Mouse (Mus musculus): Measurements from ENCODE around the gene Baiap2. TPM values are rescaled to one million over a fixed set of nuclear protein-coding genes. Genes with fewer than 3 reads are reported as not detected.

Baiap2 gene
- polyA plus RNA-seq, 1 experiment from 2014 or later, result 10.2 TPM

- Histone ChIP-seq H3K4me1 (peaks cover 20% of the 10 kb centered on the region), H3K9ac (replicated peaks) (no peak overlapping the region), H3K27me3 (peaks cover 16% of the 10 kb centered on the region), H3K9me3 (no peaks in the 10 kb centered on the region), H3K36me3 (no peaks in the 10 kb centered on the region), H3K4me2 (replicated peaks) (peak overlapping the region; percentile 21; the same call in 1 of the 2 replicates), H3K27ac (replicated peaks) (no peak overlapping the region), H3K4me3 (no peak overlapping the region)
- 2% methylated on average over 5 of the region's 5 CpGs for WGBS
- no peak for ATAC-seq (ENCODE audit: low FRiP score, low read depth)
These were observed 33.1 kb upstream of the Baiap2 start for GRCm38 (mm10) chr11:119909436-119909835.

- peak; percentile 19 for ATAC-seq (ENCODE audit: low FRiP score, low read depth)
- peak overlapping the region; percentile 70 for H3K27ac ChIP-seq (replicated peaks)
These were observed 29.7 kb upstream of the Baiap2 start for GRCm38 (mm10) chr11:119912845-119913244.

DNA sequence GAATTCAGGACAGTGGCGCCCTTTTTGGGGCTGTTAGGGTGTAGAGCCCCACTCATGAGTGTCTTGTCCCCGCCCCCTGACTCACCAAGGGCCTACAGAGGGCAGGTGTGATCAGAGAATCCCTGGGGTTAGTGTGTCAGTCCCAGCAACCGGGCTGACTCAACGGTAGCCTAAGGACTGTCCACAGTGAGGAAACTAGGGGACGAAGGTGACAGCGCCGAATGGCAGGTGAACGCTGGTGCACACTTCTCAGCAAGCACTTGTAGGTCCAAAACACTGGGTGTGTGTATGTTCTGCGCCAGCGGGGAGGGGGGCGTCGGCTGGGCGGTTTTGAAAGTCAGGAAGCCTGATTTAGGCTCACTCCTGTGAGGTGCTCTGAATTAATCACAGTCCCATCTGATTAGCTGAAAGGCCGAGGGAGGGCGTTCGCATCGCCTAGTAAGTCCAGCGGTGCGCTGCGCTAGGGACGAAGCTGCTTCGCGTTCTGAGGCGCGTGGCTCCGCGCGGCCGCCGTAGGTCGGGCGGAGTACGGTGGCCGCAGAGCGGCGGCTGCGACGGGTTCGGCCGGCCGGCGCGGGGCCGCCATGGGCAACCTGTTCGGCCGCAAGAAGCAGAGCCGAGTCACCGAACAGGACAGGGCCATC is 29.1 kb upstream of the Baiap2 start, which contains the start of gene Chmp6:
TSS of gene Chmp6 (plus strand) at position 151 of the 644 bp plus-strand sequence.
- WGBS, result under 1% methylated on average over 44 of the region's 48 CpGs
- ATAC-seq (ENCODE audit: low FRiP score, low read depth), result peak; percentile 74
- H3K36me3 ChIP-seq, result peaks cover 29% of the 10 kb centered on the region
- H3K4me1 ChIP-seq, result peaks cover 34% of the 10 kb centered on the region
- peaks cover 4% of the 10 kb centered on the region; the same call in 1 of the 2 replicates for H3K27me3 ChIP-seq
- H3K4me3 ChIP-seq, result peak within 1 kb of the TSS; percentile 96
- H3K4me2 ChIP-seq (replicated peaks), result peak within 1 kb of the TSS; percentile 99
- H3K27ac ChIP-seq (replicated peaks), result peak within 1 kb of the TSS; percentile 70
- H3K9ac ChIP-seq (replicated peaks), result peak within 1 kb of the TSS; percentile 95
- no peaks in the 10 kb centered on the region for H3K9me3 ChIP-seq

More at GRCm38 (mm10) chr11:119912845-119913244, 29.7 kb upstream of the Baiap2 start:
- Histone ChIP-seq H3K4me2 (replicated peaks) (peak overlapping the region; percentile 99), H3K36me3 (peaks cover 23% of the 10 kb centered on the region), H3K4me1 (peaks cover 34% of the 10 kb centered on the region), H3K9ac (replicated peaks) (peak overlapping the region; percentile 95), H3K9me3 (no peaks in the 10 kb centered on the region), H3K27me3 (peaks cover 4% of the 10 kb centered on the region; the same call in 1 of the 2 replicates), H3K4me3 (peak overlapping the region; percentile 96)
- 5% methylated on average over 7 of the region's 7 CpGs for WGBS

DNA sequence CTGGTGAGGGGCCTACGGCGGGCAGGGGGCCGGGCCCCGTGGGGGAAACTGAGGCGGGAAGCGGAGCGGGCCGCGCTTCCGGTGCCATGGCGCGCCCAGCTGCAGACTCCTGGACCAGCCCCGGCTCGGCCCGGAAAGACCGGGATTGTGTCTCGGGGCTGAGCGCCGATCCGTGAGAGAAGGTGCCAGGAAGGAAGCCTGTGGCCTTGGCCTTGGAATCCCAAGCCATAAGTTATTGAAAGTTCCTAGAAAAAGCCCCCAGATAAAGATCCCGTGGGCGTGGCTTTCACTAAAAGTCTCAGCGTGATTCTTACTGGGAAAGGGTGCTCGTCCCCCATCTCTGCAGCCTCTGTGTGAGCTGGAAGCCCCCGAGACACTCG is 28.6 kb upstream of the Baiap2 start:
- H3K4me2 ChIP-seq (replicated peaks), result peak overlapping the region; percentile 99
- H3K4me1 ChIP-seq, result peaks cover 34% of the 10 kb centered on the region
- H3K4me3 ChIP-seq, result peak overlapping the region; percentile 96
- peaks cover 34% of the 10 kb centered on the region for H3K36me3 ChIP-seq
- H3K27me3 ChIP-seq, result peaks cover 3% of the 10 kb centered on the region; the same call in 1 of the 2 replicates
- H3K27ac ChIP-seq (replicated peaks), result peak overlapping the region; percentile 70
- 0% methylated on average over 25 of the region's 26 CpGs for WGBS
- H3K9me3 ChIP-seq, result no peaks in the 10 kb centered on the region
- no peak for ATAC-seq (ENCODE audit: low FRiP score, low read depth)
- peak overlapping the region; percentile 95 for H3K9ac ChIP-seq (replicated peaks)

- Histone ChIP-seq H3K4me3 (peak overlapping the region; percentile 96), H3K4me1 (peaks cover 34% of the 10 kb centered on the region), H3K36me3 (peaks cover 39% of the 10 kb centered on the region), H3K9me3 (no peaks in the 10 kb centered on the region), H3K27me3 (no peaks in the 10 kb centered on the region), H3K9ac (replicated peaks) (peak overlapping the region; percentile 95), H3K27ac (replicated peaks) (peak overlapping the region; percentile 70; the same call in 1 of the 2 replicates), H3K4me2 (replicated peaks) (peak overlapping the region; percentile 99)
- WGBS, result 30% methylated on average over 4 of the region's 4 CpGs
- no peak for ATAC-seq (ENCODE audit: low FRiP score, low read depth)
These were observed 28.2 kb upstream of the Baiap2 start for GRCm38 (mm10) chr11:119914381-119914780.

DNA sequence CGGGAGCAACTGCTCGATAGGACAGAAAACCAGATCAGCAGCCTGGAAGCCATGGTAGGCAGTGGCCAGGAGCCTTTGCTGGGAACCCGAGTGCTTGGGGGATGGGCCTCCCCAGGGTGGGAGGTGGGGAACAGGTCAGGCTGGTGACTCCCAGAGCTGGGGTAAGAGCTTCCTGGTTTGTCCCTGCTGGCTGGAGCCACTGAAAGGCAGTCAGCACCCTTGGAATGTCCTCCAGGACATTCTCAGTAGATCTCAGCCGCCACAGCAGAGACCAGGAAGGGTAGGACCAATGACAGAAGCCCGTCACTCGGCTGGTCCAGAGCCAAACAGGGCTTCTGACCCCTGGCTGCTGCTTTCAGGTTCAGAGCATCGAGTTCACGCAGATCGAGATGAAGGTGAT is 26.9 kb upstream of the Baiap2 start:
- no peak overlapping the region for H3K4me2 ChIP-seq (replicated peaks)
- ATAC-seq (ENCODE audit: low FRiP score, low read depth), result no peak
- no peaks in the 10 kb centered on the region for H3K9me3 ChIP-seq
- peaks cover 30% of the 10 kb centered on the region for H3K4me1 ChIP-seq
- no peak overlapping the region; the same call in 1 of the 2 replicates for H3K9ac ChIP-seq (replicated peaks)
- 90% methylated on average over 9 of the region's 9 CpGs for WGBS
- H3K36me3 ChIP-seq, result peaks cover 49% of the 10 kb centered on the region
- no peaks in the 10 kb centered on the region for H3K27me3 ChIP-seq
- no peak overlapping the region; the same call in 1 of the 2 replicates for H3K27ac ChIP-seq (replicated peaks)
- no peak overlapping the region for H3K4me3 ChIP-seq

GRCm38 (mm10) chr11:119916102-119916790 is 26.3 kb upstream of the Baiap2 start:
- Histone ChIP-seq H3K9me3 (no peaks in the 10 kb centered on the region), H3K27me3 (no peaks in the 10 kb centered on the region), H3K4me3 (0 out of 2 replicates have a peak overlapping the region, but pooled peaks have one; percentile 2), H3K27ac (replicated peaks) (no peak overlapping the region), H3K36me3 (peaks cover 52% of the 10 kb centered on the region), H3K9ac (replicated peaks) (0 out of 2 replicates have a peak overlapping the region, but pooled peaks have one; percentile 11), H3K4me1 (peaks cover 30% of the 10 kb centered on the region), H3K4me2 (replicated peaks) (no peak overlapping the region)
- WGBS, result 93% methylated on average over 15 of the region's 15 CpGs
- no peak for ATAC-seq (ENCODE audit: low FRiP score, low read depth)

GRCm38 (mm10) chr11:119916834-119917469 is 25.6 kb upstream of the Baiap2 start:
- H3K4me1 ChIP-seq, result peaks cover 30% of the 10 kb centered on the region
- H3K4me2 ChIP-seq (replicated peaks), result no peak overlapping the region
- WGBS, result 94% methylated on average over 21 of the region's 21 CpGs
- no peaks in the 10 kb centered on the region for H3K27me3 ChIP-seq
- ATAC-seq (ENCODE audit: low FRiP score, low read depth), result no peak
- no peaks in the 10 kb centered on the region for H3K9me3 ChIP-seq
- H3K36me3 ChIP-seq, result peaks cover 52% of the 10 kb centered on the region
- no peak overlapping the region for H3K9ac ChIP-seq (replicated peaks)
- no peak overlapping the region for H3K4me3 ChIP-seq
- no peak overlapping the region for H3K27ac ChIP-seq (replicated peaks)

DNA sequence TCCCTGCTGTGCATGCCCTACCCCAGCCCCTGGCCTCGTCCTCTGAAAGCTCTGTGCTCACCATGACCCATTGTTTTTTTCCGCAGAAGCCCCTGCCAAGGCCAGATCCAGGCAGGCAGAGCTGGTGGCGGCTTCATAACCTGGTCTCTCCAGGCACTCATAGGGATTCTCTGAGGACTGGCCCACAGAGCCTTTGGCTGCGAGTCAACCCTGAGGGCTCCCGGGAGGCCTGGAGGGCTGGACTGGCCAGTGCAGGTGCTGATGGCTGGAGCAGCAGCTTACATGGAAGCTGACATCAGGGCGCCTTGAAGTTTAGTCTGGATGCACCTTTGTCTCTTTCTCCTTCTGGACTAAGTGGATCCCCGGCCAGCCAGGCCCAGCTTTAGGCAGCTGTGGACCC is 24.0 kb upstream of the Baiap2 start:
- ATAC-seq (ENCODE audit: low FRiP score, low read depth), result no peak
- no peaks in the 10 kb centered on the region for H3K27me3 ChIP-seq
- WGBS, result 88% methylated on average over 7 of the region's 7 CpGs
- H3K4me1 ChIP-seq, result peaks cover 21% of the 10 kb centered on the region
- H3K36me3 ChIP-seq, result peaks cover 52% of the 10 kb centered on the region
- no peak overlapping the region for H3K9ac ChIP-seq (replicated peaks)
- H3K9me3 ChIP-seq, result no peaks in the 10 kb centered on the region
- H3K4me3 ChIP-seq, result no peak overlapping the region
- no peak overlapping the region for H3K27ac ChIP-seq (replicated peaks)
- H3K4me2 ChIP-seq (replicated peaks), result no peak overlapping the region

DNA sequence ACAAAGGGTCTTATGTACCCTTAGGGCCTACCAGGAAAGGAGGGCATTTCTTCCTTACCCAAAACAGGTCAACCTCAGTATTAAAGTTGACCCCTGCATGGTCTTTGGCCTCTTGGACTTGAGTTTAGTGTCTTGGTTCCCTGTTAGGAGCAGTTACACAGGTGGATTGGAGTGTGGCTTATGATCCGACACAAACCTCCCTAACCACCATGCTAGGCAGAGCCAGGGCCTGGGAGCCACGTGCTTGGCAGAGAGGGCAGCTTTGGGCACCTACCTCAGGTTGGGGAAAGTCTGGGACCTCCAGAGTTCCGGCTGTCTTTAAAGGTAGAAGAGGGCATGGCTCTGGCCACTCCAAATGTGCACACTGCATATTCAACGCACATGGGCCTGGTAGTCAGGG is 23.1 kb upstream of the Baiap2 start:
- Histone ChIP-seq H3K4me3 (no peak overlapping the region), H3K27me3 (no peaks in the 10 kb centered on the region), H3K4me2 (replicated peaks) (no peak overlapping the region), H3K27ac (replicated peaks) (no peak overlapping the region), H3K9ac (replicated peaks) (no peak overlapping the region), H3K9me3 (no peaks in the 10 kb centered on the region), H3K36me3 (peaks cover 52% of the 10 kb centered on the region), H3K4me1 (peaks cover 18% of the 10 kb centered on the region)
- 93% methylated on average over 4 of the region's 4 CpGs for WGBS
- ATAC-seq (ENCODE audit: low FRiP score, low read depth), result no peak

DNA sequence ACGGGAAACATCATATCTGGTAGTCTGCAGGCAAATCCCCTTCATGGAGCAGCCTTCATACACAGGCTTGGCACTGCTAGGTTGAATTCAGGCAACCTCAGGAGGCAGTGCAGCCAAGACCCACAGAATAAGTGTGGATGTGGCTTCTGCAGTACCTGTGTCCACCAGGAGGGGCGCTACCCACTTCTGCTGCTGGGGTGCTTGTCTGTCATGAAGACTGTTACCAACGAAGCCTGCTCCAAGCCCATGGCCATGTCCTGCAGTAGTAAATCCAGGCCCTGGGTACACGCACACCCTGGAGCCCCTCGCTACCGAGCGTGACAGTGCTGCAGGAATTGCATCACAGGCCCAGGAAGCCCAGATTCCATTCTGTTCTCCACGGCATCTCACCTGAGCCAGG is 22.7 kb upstream of the Baiap2 start:
- no peaks in the 10 kb centered on the region for H3K9me3 ChIP-seq
- no peak overlapping the region for H3K27ac ChIP-seq (replicated peaks)
- no peak overlapping the region for H3K4me3 ChIP-seq
- H3K4me2 ChIP-seq (replicated peaks), result no peak overlapping the region
- 69% methylated on average over 8 of the region's 8 CpGs for WGBS
- no peaks in the 10 kb centered on the region for H3K27me3 ChIP-seq
- H3K9ac ChIP-seq (replicated peaks), result no peak overlapping the region
- no peak for ATAC-seq (ENCODE audit: low FRiP score, low read depth)
- peaks cover 13% of the 10 kb centered on the region for H3K4me1 ChIP-seq
- H3K36me3 ChIP-seq, result peaks cover 52% of the 10 kb centered on the region

- WGBS, result 95% methylated on average over 5 of the region's 5 CpGs
- H3K9me3 ChIP-seq, result no peaks in the 10 kb centered on the region
- peaks cover 50% of the 10 kb centered on the region for H3K36me3 ChIP-seq
- H3K4me2 ChIP-seq (replicated peaks), result no peak overlapping the region
- H3K27ac ChIP-seq (replicated peaks), result no peak overlapping the region
- no peak overlapping the region for H3K4me3 ChIP-seq
- peaks cover 5% of the 10 kb centered on the region; the same call in 1 of the 2 replicates for H3K4me1 ChIP-seq
- H3K9ac ChIP-seq (replicated peaks), result no peak overlapping the region
- ATAC-seq (ENCODE audit: low FRiP score, low read depth), result no peak
- H3K27me3 ChIP-seq, result no peaks in the 10 kb centered on the region
These were observed 21.9 kb upstream of the Baiap2 start for GRCm38 (mm10) chr11:119920668-119921067.

All from midbrain, embryonic 12.5 days (tissue).